Mouse (Mus musculus) bone marrow, adult 2 months (tissue): ENCODE measurements around the gene Acot11.

Experiments
- CTCF ChIP-seq: fragments of 200-500 bp; IDR thresholded peaks from 2 replicates; pipeline ENCODE4 v1.5.1; 2011; ENCODE audit warnings: low read length, control low read depth; ENCODE audit not compliant: control insufficient read depth, insufficient read depth
- POLR2A ChIP-seq: fragments of 200-500 bp; IDR thresholded peaks from 2 replicates; pipeline ENCODE4 v1.6.1; 2011; ENCODE audit warnings: low read depth, mild to moderate bottlenecking, control low read depth, low read length, borderline replicate concordance; ENCODE audit not compliant: control insufficient read depth

GRCm38 (mm10) chr4:106733636-106734035 lies 71.2 kb downstream of the Acot11 start, which contains the start of gene Fam151a:
- TF ChIP-seq CTCF: no peak
- no peak for TF ChIP-seq POLR2A
